Mouse (Mus musculus): ENCODE measurements around the gene Ext2. TPM values are rescaled to one million over a fixed set of nuclear protein-coding genes. Genes with fewer than 3 reads are reported as not detected.

The Ext2 gene
- polyA plus RNA-seq, 1 experiment from 2014 or later = 134 TPM

DNA sequence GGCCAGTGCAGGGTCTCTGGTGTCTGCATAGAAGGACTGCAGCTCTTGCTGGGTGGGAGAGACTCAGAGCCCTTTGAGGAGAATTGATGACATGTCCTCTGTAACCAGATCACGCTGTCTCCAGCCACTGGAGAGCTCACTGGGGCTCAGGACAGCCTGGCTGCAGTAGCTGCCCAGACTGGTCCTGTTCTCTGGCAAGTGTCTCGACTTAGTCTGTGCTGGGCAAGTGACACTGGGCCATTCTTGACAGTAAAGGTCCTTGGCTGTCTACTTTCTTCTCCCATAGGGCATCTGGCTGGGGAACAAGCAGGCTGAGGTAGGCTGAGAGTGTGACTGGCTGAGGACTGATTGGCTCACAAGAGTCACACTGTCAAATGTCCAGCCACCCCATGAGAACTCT lies 123.0 kb downstream of the Ext2 start:
- no peak overlapping the region for H3K4me3 ChIP-seq
- no peak for ATAC-seq (ENCODE audit: borderline replicate concordance, extremely low read depth, low FRiP score, low TSS enrichment)
- 71% methylated on average over 2 of the region's 2 CpGs for WGBS

DNA sequence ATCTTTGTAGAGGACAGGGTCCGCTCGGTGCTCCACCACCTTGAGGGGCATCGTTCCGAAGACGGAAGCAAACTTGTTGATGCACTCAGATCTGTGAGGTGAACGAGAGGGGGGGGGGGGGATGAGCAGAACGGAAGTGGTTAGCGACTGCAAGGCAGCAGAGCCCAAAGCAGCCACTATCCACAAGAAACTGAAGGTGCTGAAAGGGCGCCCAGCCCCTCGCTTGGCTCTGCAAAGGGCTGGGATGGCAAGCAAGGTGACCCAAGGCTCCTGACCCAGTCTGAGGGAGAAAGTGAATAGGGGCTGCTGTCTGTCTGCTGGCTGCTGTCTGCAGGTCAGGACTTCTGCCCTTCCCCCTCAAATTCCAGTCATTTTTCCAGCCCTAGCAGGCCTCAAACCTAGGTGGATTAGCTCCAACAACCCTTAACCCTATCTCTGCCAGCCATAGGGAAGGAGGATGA lies 126.2 kb downstream of the Ext2 start:
- H3K36me3 ChIP-seq = peaks cover 5% of the 10 kb centered on the region; the same call in 1 of the 2 replicates
- no peaks in the 10 kb centered on the region for H3K9me3 ChIP-seq
- H3K9ac ChIP-seq = no peak overlapping the region
- no peaks in the 10 kb centered on the region for H3K27me3 ChIP-seq
- WGBS = 18% methylated on average over 10 of the region's 10 CpGs
- H3K4me2 ChIP-seq = peak overlapping the region; percentile 30
- H3K4me1 ChIP-seq = peaks cover 17% of the 10 kb centered on the region
- H3K27ac ChIP-seq = peak overlapping the region; percentile 24; the same call in 1 of the 2 replicates
- ATAC-seq (ENCODE audit: borderline replicate concordance, extremely low read depth, low FRiP score, low TSS enrichment) = peak; percentile 39; the same call in 1 of the 2 replicates
- H3K4me3 ChIP-seq = no peak overlapping the region

More for the DNA sequence above, 123.0 kb downstream of the Ext2 start:
- peaks cover 17% of the 10 kb centered on the region for H3K4me1 ChIP-seq
- H3K4me2 ChIP-seq = no peak overlapping the region
- H3K9me3 ChIP-seq = no peaks in the 10 kb centered on the region
- H3K9ac ChIP-seq = no peak overlapping the region
- H3K36me3 ChIP-seq = peaks cover 7% of the 10 kb centered on the region; the same call in 1 of the 2 replicates
- no peak overlapping the region for H3K27ac ChIP-seq
- H3K27me3 ChIP-seq = no peaks in the 10 kb centered on the region

GRCm38 (mm10) chr2:93693101-93693500 lies 129.3 kb downstream of the Ext2 start:
- no peak overlapping the region for H3K27ac ChIP-seq
- H3K27me3 ChIP-seq = no peaks in the 10 kb centered on the region
- no peaks in the 10 kb centered on the region for H3K9me3 ChIP-seq
- H3K9ac ChIP-seq = no peak overlapping the region
- ATAC-seq (ENCODE audit: borderline replicate concordance, extremely low read depth, low FRiP score, low TSS enrichment) = no peak
- H3K4me2 ChIP-seq = no peak overlapping the region
- H3K4me3 ChIP-seq = no peak overlapping the region
- 71% methylated on average over 4 of the region's 4 CpGs for WGBS
- no peaks in the 10 kb centered on the region for H3K36me3 ChIP-seq
- peaks cover 17% of the 10 kb centered on the region for H3K4me1 ChIP-seq

GRCm38 (mm10) chr2:93690064-93690930 lies 132.1 kb downstream of the Ext2 start:
- no peaks in the 10 kb centered on the region for H3K27me3 ChIP-seq
- H3K4me3 ChIP-seq = no peak overlapping the region
- ATAC-seq (ENCODE audit: borderline replicate concordance, extremely low read depth, low FRiP score, low TSS enrichment) = no peak
- H3K9me3 ChIP-seq = no peaks in the 10 kb centered on the region
- no peak overlapping the region for H3K9ac ChIP-seq
- no peak overlapping the region for H3K27ac ChIP-seq
- no peaks in the 10 kb centered on the region for H3K4me1 ChIP-seq
- no peak overlapping the region for H3K4me2 ChIP-seq
- WGBS = 49% methylated on average over 9 of the region's 9 CpGs
- no peaks in the 10 kb centered on the region for H3K36me3 ChIP-seq

DNA sequence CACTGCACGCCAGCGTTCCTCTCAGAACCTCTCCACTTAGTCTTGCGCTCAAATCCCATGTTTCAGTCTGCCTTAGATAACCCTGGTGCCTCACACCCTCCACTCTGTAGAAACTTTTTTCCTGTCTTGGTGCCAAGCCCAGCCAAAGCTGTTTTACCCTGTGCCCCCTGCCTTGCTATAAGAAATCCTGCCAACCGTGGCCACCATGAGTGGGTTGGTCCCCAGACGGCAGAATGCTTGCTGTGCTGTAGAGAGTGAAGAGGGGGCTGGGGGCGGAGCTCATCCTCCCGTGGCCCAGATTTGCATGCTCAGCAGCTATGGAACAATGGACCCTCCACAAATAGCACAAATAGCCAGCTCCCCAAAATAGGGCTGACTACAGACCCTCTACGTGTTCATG lies 138.7 kb downstream of the Ext2 start:
- Histone ChIP-seq H3K27me3 (no peaks in the 10 kb centered on the region; the same call in 1 of the 2 replicates), H3K36me3 (no peaks in the 10 kb centered on the region), H3K27ac (no peak overlapping the region), H3K9me3 (no peaks in the 10 kb centered on the region), H3K4me1 (no peaks in the 10 kb centered on the region), H3K4me3 (no peak overlapping the region), H3K9ac (no peak overlapping the region), H3K4me2 (no peak overlapping the region)
- no peak for ATAC-seq (ENCODE audit: borderline replicate concordance, extremely low read depth, low FRiP score, low TSS enrichment)
- 61% methylated on average over 8 of the region's 8 CpGs for WGBS

DNA sequence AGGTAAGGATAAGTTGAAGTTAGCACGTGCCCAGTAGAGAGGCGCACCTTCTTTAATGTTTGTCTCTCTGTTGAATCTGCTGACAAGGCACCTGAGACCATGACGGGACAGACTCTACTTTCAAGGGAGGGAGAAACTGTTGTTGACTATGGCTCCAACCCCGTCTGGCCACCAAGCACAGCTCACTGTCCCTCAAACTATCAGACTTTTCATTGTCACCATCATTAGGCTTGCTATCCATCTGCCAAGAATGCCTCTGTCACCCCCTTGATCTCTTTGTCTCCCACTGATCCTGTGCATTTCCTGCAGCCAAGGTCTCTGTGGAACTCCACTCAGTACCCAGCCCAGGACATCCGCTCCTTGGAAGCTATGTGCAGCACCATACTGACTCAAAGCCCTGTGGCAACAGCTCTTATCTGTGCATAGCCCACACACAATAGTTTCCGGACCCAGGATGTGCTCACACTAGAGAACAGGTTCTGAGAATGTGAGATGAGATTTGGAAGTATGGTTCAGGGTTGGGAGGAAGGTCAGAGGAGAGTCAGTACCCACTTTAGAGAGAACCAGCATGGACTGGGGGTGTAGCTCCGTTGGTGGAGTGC lies 139.7 kb downstream of the Ext2 start:
- no peaks in the 10 kb centered on the region; the same call in 1 of the 2 replicates for H3K27me3 ChIP-seq
- no peak overlapping the region for H3K4me2 ChIP-seq
- WGBS = 74% methylated on average over 7 of the region's 7 CpGs
- no peak for ATAC-seq (ENCODE audit: borderline replicate concordance, extremely low read depth, low FRiP score, low TSS enrichment)
- no peak overlapping the region for H3K4me3 ChIP-seq
- no peaks in the 10 kb centered on the region for H3K9me3 ChIP-seq
- H3K36me3 ChIP-seq = no peaks in the 10 kb centered on the region
- H3K27ac ChIP-seq = no peak overlapping the region
- no peak overlapping the region for H3K9ac ChIP-seq
- H3K4me1 ChIP-seq = no peaks in the 10 kb centered on the region

DNA sequence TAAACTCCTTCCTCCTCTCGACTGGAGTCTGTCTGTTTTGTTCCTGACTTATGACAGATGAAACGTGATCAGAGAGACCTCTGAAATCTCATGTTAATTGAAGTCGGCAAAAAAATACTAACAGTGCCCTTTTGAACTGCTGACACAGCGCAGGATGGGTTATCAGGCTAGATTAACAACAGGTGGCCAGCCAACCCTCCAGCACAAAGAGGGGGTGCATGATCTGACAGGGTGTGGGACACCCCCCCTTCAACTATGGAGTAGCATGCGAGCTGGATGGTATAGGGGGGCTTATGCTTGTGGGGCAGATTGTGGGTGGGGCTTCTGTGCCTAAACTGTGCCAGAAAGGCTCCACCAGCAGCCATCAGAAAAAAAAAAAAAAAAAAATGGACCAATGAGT lies 141.0 kb downstream of the Ext2 start:
- no peak for ATAC-seq (ENCODE audit: borderline replicate concordance, extremely low read depth, low FRiP score, low TSS enrichment)
- WGBS = 22% methylated on average over 5 of the region's 5 CpGs
- H3K36me3 ChIP-seq = no peaks in the 10 kb centered on the region

DNA sequence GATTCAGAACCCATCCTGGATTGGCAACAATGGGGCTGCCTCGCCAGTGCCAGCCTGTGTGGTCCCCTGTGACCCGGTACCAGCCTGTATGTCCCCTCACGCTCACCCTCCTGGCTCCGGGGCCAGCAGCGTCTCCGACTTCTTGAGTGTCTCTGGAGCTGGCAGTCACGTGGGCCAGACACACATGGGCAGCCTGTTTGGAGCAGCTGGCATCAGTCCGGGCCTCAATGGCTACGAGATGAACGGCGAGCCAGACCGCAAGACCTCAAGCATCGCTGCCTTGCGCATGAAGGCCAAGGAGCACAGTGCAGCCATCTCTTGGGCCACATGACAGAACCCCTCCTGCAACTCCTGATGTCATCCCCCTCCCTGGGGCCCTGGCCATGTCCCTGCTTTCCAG lies 145.1 kb downstream of the Ext2 start:
- H3K4me2 ChIP-seq = no peak overlapping the region
- no peak for ATAC-seq (ENCODE audit: borderline replicate concordance, extremely low read depth, low FRiP score, low TSS enrichment)
- peaks cover 5% of the 10 kb centered on the region; the same call in 1 of the 2 replicates for H3K4me1 ChIP-seq
- WGBS = 88% methylated on average over 14 of the region's 14 CpGs
- H3K27ac ChIP-seq = no peak overlapping the region
- no peaks in the 10 kb centered on the region for H3K9me3 ChIP-seq
- no peak overlapping the region for H3K9ac ChIP-seq
- H3K27me3 ChIP-seq = no peaks in the 10 kb centered on the region; the same call in 1 of the 2 replicates
- H3K4me3 ChIP-seq = no peak overlapping the region
- no peaks in the 10 kb centered on the region for H3K36me3 ChIP-seq

More for the DNA sequence above, 141.0 kb downstream of the Ext2 start:
- no peak overlapping the region for H3K9ac ChIP-seq
- H3K9me3 ChIP-seq = no peaks in the 10 kb centered on the region
- H3K4me1 ChIP-seq = no peaks in the 10 kb centered on the region
- no peaks in the 10 kb centered on the region; the same call in 1 of the 2 replicates for H3K27me3 ChIP-seq
- H3K4me3 ChIP-seq = no peak overlapping the region
- H3K4me2 ChIP-seq = no peak overlapping the region
- no peak overlapping the region for H3K27ac ChIP-seq

DNA sequence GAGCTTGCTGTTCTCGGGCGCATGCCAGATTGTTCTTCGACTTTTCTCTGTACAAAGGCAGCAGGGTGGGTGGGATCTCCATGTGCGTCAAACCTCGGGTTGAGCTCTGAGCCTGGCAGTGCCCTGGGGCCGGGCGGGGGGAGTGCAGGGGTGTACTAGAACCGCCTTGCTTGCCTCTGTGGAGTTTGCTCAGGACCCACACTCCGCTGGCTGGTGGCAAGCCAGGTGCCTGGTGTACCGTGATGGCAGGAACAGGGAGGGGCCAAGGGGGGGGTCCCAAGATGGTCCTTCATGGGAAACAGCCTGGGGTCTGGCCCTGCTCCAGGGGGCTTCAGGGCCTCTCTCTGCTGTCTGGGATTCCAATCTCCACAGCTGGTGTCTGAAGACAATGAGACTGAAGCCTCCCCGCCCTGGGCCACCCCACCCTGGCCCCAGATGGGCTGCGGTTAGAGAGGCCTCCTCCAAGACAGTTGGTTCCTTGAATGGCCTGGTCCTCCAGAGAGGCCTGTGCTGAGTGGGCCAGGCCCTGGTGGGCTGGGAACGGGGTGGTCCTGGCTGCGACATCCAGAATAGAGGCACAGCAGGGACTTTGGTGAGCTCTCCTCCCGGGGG lies 150.7 kb downstream of the Ext2 start:
- no peak for ATAC-seq (ENCODE audit: borderline replicate concordance, extremely low read depth, low FRiP score, low TSS enrichment)
- Histone ChIP-seq H3K9me3 (no peaks in the 10 kb centered on the region), H3K4me3 (no peak overlapping the region), H3K4me1 (peaks cover 10% of the 10 kb centered on the region; the same call in 1 of the 2 replicates), H3K4me2 (no peak overlapping the region), H3K36me3 (no peaks in the 10 kb centered on the region), H3K9ac (no peak overlapping the region), H3K27me3 (no peaks in the 10 kb centered on the region), H3K27ac (no peak overlapping the region)
- 72% methylated on average over 15 of the region's 15 CpGs for WGBS

DNA sequence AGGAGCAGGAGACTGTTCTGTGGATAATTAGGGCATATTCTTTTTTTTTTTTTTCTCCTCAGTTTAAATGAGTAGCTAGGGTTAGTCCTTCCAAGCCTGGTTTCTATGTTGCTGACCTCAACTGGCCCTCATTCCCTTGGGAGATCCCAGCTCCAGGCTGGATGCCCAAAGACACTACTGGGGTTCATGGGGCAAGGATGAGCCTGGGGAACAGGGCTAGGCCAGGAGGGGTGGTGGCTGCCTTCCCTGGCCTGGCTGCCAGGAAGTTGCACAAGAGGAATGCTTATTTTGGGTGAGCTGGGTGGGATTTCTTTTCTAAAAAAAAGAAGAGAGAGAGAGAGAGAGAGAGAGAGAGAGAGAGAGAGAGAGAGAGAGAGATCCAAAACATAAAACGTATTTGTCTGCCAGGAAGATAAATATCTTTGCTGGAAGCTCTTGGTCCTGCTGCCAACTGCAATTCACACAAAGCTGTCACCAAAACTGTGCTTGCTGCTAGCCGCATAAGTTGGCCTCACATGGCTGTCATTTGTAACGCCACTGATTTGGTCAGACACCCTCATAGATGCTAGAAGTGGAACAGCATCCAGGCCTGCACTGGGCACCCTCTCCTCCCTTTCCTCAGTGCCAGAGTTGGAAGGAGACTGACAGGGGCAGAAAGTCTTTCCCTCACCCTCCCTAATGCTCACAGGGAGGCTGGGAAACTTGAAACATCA lies 156.1 kb downstream of the Ext2 start:
- Histone ChIP-seq H3K4me3 (no peak overlapping the region), H3K4me2 (no peak overlapping the region), H3K4me1 (0 out of 2 replicates have a peak, but pooled peaks cover 6% of the 10 kb centered on the region), H3K9ac (no peak overlapping the region), H3K36me3 (no peaks in the 10 kb centered on the region), H3K9me3 (no peaks in the 10 kb centered on the region), H3K27me3 (peaks cover 5% of the 10 kb centered on the region; the same call in 1 of the 2 replicates), H3K27ac (no peak overlapping the region)
- peak; percentile 55; the same call in 1 of the 2 replicates for ATAC-seq (ENCODE audit: borderline replicate concordance, extremely low read depth, low FRiP score, low TSS enrichment)
- WGBS = 24% methylated on average over 3 of the region's 3 CpGs

GRCm38 (mm10) chr2:93665472-93665871 lies 156.9 kb downstream of the Ext2 start:
- H3K9me3 ChIP-seq = no peaks in the 10 kb centered on the region
- no peak overlapping the region for H3K9ac ChIP-seq
- H3K36me3 ChIP-seq = no peaks in the 10 kb centered on the region
- H3K4me3 ChIP-seq = no peak overlapping the region
- ATAC-seq (ENCODE audit: borderline replicate concordance, extremely low read depth, low FRiP score, low TSS enrichment) = no peak
- H3K27me3 ChIP-seq = peaks cover 5% of the 10 kb centered on the region; the same call in 1 of the 2 replicates
- H3K27ac ChIP-seq = no peak overlapping the region
- 71% methylated on average over 5 of the region's 5 CpGs for WGBS
- H3K4me2 ChIP-seq = no peak overlapping the region
- H3K4me1 ChIP-seq = 0 out of 2 replicates have a peak, but pooled peaks cover 6% of the 10 kb centered on the region

Measured in lung, embryonic 15.5 days (tissue).